Mouse (Mus musculus) fibroblast of lung, adult 2 months (primary cell): Measurements from ENCODE around the gene Papss2.
"Not testable (repeated sequence)": the region's sequence is repeated elsewhere in the genome, so short reads cannot be mapped to it uniquely, and the experiment has no call there.

Source experiments
- DNase-seq: peaks from one replicate; pipeline ENCODE4 v3.0.0-alpha.2; 2011; ENCODE audit warnings: low read depth

Papss2 gene

GRCm38 (mm10) chr19:32638276-32638903 is 42.8 kb downstream of the Papss2 start:
- DNase-seq = no peak

DNA sequence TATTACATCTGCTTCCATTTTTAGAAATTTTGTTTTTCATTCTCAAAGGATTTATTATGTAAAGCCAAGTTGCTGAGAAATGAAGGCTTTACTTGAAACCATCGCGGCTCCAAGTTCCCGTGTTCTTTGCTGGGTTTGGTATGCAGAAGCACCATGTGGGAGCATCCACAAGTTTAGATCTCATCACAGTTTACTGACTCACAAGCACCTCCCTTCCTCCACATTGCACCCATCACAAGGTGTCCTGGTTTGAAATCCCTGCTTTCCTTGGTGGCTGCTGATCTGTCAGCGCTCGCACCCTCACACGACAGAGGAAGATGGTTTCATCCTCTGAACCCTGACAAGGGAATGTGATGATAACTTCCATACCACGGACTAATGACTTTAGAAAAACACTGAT is 45.9 kb downstream of the Papss2 start:
- DNase-seq = no peak

DNA sequence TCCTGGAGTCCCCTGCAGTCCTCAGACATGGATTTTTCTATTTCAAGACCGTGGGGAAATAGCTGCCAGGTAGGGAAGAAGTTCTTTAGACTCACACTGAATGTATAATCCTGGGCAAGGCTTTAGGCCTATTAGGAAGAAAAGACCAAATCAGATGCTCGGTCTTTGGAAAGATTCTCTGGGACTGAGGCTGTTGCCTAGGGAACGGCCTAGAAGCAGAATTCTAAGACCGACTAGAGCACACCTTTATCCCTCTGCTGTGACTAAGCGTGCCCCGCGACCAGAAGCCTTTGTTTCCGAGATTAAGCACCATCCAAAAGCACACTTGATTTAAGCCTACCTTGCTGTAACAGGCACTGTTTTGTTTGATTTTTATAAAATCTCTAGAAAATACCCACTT is 46.4 kb downstream of the Papss2 start:
- DNase-seq = no peak

DNA sequence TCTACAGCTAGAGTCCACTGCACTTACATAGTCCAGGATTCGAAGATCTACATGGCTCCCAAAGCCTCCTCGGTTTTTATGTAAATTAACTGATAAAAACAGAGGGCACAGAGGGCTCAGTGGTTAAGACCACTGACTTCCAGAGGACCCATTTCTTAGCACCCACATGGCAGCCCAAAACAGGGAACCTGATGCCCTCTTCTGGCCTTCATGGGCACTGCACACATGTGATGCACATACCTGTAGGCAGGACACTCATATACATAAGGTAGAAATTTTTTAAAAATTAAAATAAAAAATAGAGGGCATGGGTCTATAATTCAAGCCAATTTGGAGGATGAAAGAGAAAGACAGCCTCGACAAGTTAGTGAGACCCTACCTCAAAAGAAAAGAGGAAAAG is 48.1 kb downstream of the Papss2 start:
- no peak for DNase-seq

GRCm38 (mm10) chr19:32645939-32646338 is 50.3 kb downstream of the Papss2 start:
- DNase-seq = no peak

DNA sequence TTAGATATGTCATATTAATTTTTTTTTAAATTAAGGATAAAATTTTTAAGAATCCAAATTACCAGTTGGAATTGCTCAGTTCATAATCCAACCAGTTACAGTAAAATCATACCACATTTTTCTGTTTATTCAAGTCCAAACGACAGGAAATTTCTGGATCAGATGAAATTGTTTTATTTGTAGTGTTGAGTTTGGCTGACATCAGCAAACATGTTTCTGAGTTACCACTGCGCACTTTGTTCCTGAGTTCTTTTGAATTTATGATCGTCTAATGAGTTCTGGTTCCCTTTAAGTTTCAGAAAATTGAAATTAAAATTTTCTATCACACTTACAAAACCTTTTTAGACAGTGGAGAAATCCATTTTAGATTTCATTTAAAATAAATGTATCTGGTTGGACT is 50.8 kb downstream of the Papss2 start:
- no peak for DNase-seq

GRCm38 (mm10) chr19:32648019-32648571 is 52.5 kb downstream of the Papss2 start:
- DNase-seq = no peak

DNA sequence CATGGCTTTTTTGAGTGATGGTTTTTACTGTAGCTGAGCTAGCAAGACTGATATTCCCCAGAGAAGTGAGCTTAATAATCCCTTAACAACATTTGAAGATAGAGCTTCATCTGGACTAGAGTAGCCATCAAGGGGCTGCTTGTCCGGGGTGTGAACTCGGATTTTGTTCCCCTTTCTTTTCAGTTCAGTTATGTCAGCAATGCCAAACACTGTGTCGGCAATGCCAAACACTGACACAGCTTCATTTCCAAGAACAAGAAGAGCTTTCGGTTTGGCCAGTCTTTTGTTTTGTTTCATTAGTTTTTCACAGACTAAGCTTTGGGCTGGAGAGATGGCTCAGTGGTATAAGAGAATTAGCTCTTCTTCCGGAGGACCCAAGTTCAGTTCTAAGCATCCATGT is 55.5 kb downstream of the Papss2 start:
- no peak for DNase-seq

GRCm38 (mm10) chr19:32653122-32653521 is 57.5 kb downstream of the Papss2 start:
- no peak for DNase-seq

- no peak for DNase-seq
Observed at GRCm38 (mm10) chr19:32653630-32654362, 58.2 kb downstream of the Papss2 start.

DNA sequence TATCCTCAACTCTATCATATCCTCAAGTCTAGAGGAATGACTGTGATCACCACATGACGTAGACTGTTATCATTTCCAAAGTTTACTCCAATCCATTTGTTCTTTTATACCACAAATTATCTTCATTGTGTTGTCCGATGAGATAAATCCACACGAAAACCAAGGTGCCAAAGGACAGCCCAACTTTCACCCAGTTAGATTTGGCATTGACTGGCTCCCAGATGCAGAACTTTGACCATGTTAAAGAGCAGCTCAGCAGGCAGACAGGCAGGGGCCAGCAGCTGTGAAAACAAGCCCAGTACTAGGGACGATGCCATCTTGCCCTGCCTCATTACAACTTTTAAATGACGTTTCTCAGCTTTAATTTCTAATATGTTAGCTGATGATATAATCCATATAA is 63.8 kb downstream of the Papss2 start:
- no peak for DNase-seq

DNA sequence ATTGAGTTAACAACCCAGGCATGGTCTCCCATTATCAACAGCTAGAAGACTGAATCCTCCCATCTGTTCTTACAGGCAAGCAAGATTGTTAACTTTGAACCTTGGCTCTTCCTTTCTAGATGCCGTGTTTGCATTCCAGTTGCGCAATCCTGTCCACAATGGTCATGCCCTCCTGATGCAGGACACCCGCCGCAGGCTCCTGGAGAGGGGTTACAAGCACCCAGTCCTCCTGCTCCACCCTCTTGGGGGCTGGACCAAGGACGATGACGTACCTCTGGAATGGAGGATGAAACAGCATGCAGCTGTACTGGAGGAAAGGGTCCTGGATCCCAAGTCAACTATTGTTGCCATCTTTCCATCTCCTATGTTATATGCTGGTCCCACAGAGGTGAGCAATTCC is 67.3 kb downstream of the Papss2 start:
- DNase-seq = no peak

DNA sequence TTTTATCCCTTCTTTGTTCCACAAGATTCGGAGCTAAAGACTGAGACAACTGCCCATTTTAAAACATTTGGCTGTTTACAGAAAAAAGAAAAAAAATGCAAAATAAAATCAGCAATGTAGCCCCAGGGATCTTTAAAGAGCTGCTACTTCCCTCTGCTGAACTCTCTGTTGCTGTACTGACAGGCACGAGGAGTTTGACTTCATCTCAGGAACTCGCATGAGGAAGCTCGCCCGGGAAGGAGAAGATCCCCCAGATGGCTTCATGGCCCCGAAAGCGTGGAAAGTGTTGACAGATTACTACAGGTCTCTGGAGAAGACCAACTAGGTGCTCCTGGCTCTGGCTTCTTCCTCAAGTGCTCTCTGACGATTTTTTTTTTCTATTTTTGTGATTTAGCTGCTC is 69.7 kb downstream of the Papss2 start:
- no peak for DNase-seq

DNA sequence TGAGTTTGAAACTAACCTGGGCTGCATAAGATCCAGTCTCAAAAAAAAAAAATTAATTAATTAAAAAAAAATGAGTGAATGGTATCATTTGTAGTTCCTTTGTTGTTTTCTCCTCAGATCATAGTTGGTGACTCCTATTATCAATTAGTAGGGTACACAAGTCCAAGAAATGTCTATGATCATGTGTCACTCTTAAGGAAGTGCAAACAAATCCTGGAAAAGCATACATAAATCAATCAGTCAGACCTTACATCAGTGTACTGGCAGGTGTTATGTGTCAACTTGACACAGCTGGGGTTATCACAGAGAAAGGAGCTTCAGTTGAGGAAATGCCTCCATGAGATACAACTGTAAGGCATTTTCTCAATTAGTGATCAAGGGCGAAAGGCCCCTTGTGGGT is 72.2 kb downstream of the Papss2 start:
- DNase-seq = not testable (repeated sequence)

DNA sequence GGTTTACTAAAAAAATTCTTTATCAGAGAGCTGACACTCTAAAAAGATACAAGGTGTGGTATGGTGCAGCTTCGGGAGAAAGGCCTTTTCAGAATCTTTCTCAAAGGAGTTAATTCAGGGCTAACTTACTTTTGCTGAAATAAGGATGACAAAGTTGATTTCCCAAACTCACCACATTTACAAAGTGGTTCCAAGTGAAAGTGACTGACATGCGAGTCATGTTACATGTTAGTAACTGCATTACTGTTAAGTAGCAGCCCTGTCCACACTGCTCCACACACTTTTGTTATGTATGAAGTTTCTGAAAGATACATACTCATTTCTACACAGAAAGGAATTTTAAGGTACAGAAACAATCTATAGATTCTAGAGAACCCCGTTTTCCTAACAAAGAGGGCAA is 80.2 kb downstream of the Papss2 start:
- peak; percentile 17 for DNase-seq

DNA sequence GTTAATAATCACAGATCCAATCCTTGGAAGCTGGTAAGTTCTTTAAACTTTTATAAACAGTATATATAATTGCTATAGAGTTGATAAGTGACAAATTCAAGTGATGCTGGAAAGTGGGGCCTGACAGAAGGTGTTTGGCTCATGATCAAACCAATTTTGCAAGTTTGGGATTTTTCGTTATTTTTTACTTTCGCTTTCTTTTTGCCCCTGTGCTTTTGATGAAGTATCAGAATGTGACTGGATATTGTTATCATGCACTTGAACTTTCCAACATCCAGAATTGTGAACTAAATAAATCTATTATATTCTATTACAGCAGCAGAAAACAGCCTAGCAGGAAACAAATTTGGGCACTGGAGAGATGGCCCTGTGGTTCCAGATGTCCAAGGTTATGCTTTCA is 85.3 kb downstream of the Papss2 start:
- DNase-seq = no peak

DNA sequence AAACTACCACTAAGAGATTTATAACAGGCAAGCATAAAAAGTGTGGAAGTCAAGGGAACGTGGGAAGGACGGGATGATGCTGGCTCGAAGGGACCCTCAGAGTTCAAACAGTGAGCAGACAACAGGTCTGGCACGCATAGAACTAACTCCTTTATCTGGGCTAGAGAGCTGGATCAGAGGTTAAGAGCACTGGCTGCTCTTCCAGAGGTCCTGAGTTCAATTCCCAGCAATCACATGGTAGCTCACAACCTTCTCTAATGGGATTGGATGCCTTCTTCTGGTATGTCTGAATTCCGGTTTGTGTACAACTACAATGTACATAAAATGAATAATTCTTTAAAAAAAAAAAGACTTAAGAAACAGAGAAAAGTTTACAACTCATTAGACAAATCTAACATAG is 87.5 kb downstream of the Papss2 start:
- DNase-seq = no peak

DNA sequence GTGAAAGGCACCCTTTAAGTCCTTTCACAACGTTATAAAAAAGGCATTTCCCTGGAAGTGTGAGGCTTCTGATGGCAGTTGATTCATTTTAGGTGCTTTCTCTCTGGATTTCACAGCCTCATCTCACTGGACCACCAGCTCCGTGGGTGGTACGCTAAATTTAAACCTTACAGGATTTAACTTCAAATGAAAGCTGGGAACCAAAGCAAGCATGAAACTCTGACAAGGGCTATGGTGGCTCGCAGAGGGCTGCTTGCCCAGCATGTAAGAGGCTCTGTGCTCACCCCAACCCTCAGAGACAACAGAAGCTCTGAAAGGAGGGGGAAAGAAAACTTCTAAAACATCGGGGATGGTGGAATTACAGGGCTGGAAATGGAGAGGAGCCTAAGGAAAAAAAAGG is 92.1 kb downstream of the Papss2 start:
- DNase-seq = no peak

DNA sequence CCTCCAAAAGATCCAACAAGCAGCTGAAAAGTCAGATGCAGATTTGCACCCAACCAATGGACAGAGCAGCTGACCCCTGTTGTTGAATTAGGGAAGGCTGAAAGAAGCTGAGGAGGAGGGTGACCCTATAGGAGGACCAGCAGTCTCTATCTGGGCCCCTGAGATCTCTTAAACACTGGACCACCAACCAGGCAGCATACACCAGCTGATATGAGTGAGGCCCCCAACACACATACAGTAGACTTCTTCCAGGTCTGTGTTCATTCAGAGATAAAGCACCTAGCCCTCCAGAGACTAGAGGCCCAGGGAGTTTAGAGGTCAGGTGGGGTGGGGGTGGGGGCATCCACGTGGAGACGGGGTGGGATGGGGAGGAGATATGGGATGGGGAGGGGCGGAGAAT is 92.6 kb downstream of the Papss2 start:
- not testable (repeated sequence) for DNase-seq

GRCm38 (mm10) chr19:32689724-32690123 is 94.1 kb downstream of the Papss2 start:
- no peak for DNase-seq

GRCm38 (mm10) chr19:32696674-32697073 is 101.1 kb downstream of the Papss2 start:
- no peak for DNase-seq

- no peak for DNase-seq
Observed at GRCm38 (mm10) chr19:32702191-32702590, 106.6 kb downstream of the Papss2 start.

- no peak for DNase-seq
Observed at GRCm38 (mm10) chr19:32708996-32709395, 113.4 kb downstream of the Papss2 start.

DNA sequence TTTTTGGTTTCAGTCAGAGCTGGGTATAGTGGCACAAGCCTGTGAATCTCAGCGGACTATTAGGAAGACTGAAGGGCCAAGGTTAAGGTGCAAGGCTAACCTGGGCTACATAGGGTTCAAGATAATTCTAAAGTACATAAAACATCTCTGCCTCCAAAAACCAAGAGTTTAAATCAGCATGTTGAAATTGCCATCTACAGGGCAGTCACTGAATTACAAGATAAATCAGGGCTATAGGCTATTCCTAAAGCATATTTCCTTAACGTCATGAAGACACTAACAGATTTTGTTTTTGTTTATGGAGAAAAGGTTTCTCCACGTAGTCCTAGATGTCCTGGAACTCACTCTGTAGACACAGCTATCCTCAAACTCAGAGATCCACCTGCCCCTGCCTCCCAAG is 114.7 kb downstream of the Papss2 start:
- DNase-seq = no peak
